Mouse (Mus musculus) liver, adult 2 months (tissue): ENCODE results near the gene Pmel. TPM values are rescaled to one million over a fixed set of nuclear protein-coding genes. Genes with fewer than 3 reads are reported as not detected.
"Not testable (repeated sequence)": the region's sequence is repeated elsewhere in the genome, so short reads cannot be mapped to it uniquely, and the experiment has no call there.

Experiments
- DNase-seq: peaks from one replicate; pipeline ENCODE4 v3.0.0-alpha.2; 2011; ENCODE audit warnings: low read depth, low spot score; ENCODE audit errors: extremely low read depth
- H3K27ac ChIP-seq: fragments of 200-500 bp; replicated peaks from 2 replicates; pipeline ENCODE4 v1.5.1; 2012; ENCODE audit warnings: low read depth, mild to moderate bottlenecking, control low read depth, inconsistent platforms, low read length; ENCODE audit not compliant: insufficient read depth
- H3K27me3 ChIP-seq: fragments of 200-500 bp; 2 replicates; pipeline ENCODE4 v1.6.1; 2012; ENCODE audit warnings: mild to moderate bottlenecking, moderate library complexity, low read length, inconsistent platforms; ENCODE audit not compliant: control insufficient read depth, insufficient read depth
- H3K36me3 ChIP-seq: fragments of 200-500 bp; 2 replicates; pipeline ENCODE4 v1.6.1; 2012; ENCODE audit warnings: low read length, inconsistent platforms; ENCODE audit not compliant: control insufficient read depth, insufficient read depth
- H3K4me1 ChIP-seq: fragments of 200-500 bp; 2 replicates; pipeline ENCODE4 v1.6.1; 2011; ENCODE audit warnings: low read length; ENCODE audit not compliant: control insufficient read depth, insufficient read depth
- H3K4me3 ChIP-seq: fragments of 200-500 bp; 2 replicates; pipeline ENCODE4 v1.5.1; 2011; ENCODE audit warnings: low read depth, mild to moderate bottlenecking, control low read depth, low read length, moderate library complexity; ENCODE audit not compliant: insufficient read depth
- H3K79me2 ChIP-seq: fragments of 200-500 bp; 2 replicates; pipeline ENCODE4 v1.6.1; 2012; ENCODE audit warnings: inconsistent platforms, mild to moderate bottlenecking, low read length, moderate library complexity; ENCODE audit not compliant: control insufficient read depth, insufficient read depth
- H3K9ac ChIP-seq: fragments of 200-500 bp; 2 replicates; pipeline ENCODE4 v1.6.1; 2012; ENCODE audit warnings: low read depth, mild to moderate bottlenecking, control low read depth, inconsistent platforms, low read length
- CTCF ChIP-seq: fragments of 200-500 bp; IDR thresholded peaks from 2 replicates; pipeline ENCODE4 v1.5.1; 2011; ENCODE audit warnings: low read depth, low read length, control low read depth
- POLR2A ChIP-seq: fragments of 200-500 bp; IDR thresholded peaks from 2 replicates; pipeline ENCODE4 v1.6.1; 2011; ENCODE audit warnings: low read length, control low read depth; ENCODE audit not compliant: insufficient read depth; ENCODE audit errors: extremely low read depth
- WGBS: fragments of 180-500 bp; shearing (Covaris S2); methylation state at CpG from one replicate; pipeline ENCODE4 v1.1.7; 2018; 5-methylcytosine and 5-hydroxymethylcytosine counted together
- polyA plus RNA-seq: library from polyadenylated mRNA; depleted of rRNA; stranded (reverse); fragments of >200 nt; gene quantifications from 2 replicates; pipeline ENCODE4 v1.2.3, GENCODE M21; 2012
- total RNA-seq: library from RNA; depleted of rRNA; stranded (reverse); fragments of >200 nt; gene quantifications from 2 replicates; pipeline ENCODE4 v1.2.3, GENCODE M21; 2014

Pmel gene
- total and polyA plus RNA-seq, 2 experiments = 0.09 to 0.72 TPM

DNA sequence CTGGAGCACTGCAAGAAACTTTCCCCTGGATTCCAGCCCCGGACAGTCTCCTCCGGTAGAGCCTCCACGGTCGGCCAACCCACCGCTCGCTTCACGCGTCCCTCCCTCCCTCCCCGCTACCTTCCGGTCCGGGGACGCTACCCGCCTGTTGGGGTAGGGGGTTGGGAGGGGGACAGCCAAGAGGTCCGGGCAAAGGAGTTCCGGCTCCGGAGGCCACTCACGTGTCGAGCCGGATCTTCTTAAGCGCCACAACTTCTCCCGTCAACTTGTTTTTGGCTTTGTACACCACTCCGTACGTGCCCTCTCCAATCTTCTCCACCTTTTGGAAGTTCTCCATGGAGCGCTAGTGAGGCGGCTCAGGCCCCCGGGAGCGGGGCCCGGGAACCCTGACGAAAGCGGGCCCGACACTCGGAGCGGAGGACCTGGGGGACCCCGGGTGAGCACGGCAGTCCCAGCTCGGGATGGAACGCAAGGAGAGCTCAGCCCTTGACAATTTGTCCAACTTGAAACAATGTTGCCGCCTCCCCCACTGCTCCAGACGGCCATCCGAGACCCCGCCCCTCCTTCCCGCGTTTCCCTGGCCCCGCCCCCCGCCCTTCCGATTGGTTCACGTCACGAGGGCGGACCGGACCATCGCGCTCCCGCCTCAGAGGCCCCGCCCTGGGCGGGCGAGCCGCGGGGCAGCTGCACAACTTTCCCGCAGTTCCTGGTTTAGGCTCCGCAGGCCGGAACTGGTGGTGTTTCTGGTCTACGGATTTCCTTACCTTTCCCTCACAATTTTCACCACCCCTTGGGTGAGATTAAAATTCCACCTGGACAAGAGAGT, 709 bp downstream of the Pmel start, which contains the start of gene Cdk2:
Cdk2 (minus strand) TSS at position 541 of the 826 bp plus-strand sequence.
- peak; percentile 73 for DNase-seq
- Histone ChIP-seq H3K27me3 (no peaks in the 10 kb centered on the region), H3K9ac (peak within 1 kb of the TSS; percentile 82), H3K27ac (peak within 1 kb of the TSS; percentile 84), H3K36me3 (peaks cover 7% of the 10 kb centered on the region; the same call in 1 of the 2 replicates), H3K4me3 (peak within 1 kb of the TSS; percentile 92), H3K4me1 (peaks cover 3% of the 10 kb centered on the region; the same call in 1 of the 2 replicates), H3K79me2 (no peaks in the 10 kb centered on the region)
- under 1% methylated on average over 62 of the region's 62 CpGs for WGBS
- TF ChIP-seq CTCF = no peak
- peak; percentile 77 for TF ChIP-seq POLR2A

DNA sequence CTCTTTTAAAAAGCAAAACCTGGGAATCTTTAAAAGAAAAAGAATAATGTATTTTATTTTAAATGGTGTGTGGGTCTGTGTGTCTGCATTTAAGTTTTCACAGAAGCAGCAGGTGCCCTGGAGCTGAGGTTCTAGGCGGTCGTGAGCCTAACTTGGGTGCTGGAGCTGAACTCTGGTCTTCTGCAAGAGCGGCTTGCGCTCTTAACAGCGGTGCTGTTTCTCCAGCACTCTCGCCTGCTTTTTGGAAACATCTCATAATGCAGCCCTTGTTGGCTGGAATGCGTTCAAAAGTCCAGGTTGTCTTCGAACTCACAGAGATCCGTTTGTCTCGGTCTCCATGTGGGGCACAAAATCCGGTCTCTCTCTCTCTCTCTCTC, 1.3 kb downstream of the Pmel start:
- no peak for DNase-seq
- 22% methylated on average over 11 of the region's 11 CpGs for WGBS

DNA sequence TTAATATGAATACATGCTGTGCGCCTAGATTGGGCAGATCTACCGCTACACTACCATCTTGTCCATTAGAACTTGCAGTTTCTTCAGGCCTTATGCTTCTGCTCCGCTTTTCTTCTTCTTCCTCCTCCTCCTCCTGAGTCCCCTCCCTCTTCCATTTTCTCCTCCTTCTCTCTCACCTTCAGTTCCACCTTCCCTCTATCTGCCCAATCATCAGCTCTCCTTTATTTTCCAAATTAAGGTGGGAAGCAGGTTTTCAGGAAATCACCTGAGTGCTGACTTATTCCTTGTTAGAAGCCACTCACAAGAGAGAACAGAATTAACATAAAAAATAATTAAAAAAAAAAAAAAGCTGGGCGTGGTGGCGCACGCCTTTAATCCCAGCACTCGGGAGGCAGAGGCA, 7.3 kb downstream of the Pmel start:
- not testable (repeated sequence) for H3K4me1 ChIP-seq, H3K4me3 ChIP-seq, H3K79me2 ChIP-seq, DNase-seq, H3K9ac ChIP-seq, H3K27ac ChIP-seq, H3K27me3 ChIP-seq, H3K36me3 ChIP-seq
- WGBS = 97% methylated on average over 7 of the region's 7 CpGs

More for the DNA sequence above, 1.3 kb downstream of the Pmel start:
- Histone ChIP-seq H3K9ac (peak overlapping the region; percentile 69), H3K4me3 (peak overlapping the region; percentile 27; the same call in 1 of the 2 replicates), H3K27ac (peak overlapping the region; percentile 11; the same call in 1 of the 2 replicates), H3K27me3 (no peaks in the 10 kb centered on the region), H3K4me1 (peaks cover 3% of the 10 kb centered on the region; the same call in 1 of the 2 replicates), H3K36me3 (peaks cover 7% of the 10 kb centered on the region; the same call in 1 of the 2 replicates), H3K79me2 (no peaks in the 10 kb centered on the region)
- TF ChIP-seq POLR2A = no peak
- no peak for TF ChIP-seq CTCF

DNA sequence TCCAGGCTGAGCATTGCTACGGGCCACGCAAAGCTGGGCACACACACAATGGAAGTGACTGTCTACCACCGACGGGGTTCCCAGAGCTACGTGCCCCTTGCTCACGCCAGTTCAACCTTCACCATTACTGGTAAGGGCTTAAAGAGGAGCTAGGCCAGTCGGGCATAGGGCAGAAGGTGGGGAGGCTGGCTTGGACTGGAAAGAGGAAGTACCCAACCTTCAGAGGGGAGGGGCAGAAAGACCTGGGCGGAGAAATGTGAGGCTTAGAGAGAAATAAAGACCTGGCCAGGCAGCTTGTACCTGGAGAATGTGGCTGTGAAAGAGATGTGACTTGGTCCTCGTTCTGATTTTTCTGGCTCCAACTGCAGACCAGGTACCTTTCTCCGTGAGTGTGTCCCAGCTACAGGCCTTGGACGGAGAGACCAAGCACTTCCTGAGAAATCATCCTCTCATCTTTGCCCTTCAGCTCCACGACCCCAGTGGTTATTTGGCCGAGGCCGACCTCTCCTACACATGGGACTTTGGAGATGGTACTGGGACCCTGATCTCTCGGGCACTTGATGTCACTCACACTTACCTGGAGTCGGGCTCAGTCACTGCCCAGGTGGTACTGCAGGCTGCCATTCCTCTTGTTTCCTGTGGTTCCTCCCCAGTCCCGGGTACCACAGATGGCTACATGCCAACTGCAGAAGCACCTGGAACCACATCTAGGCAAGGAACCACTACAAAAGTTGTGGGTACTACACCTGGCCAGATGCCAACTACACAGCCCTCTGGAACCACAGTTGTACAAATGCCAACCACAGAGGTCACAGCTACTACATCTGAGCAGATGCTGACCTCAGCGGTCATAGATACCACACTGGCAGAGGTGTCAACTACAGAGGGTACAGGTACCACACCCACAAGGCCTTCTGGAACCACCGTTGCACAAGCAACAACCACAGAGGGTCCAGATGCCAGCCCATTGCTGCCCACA, 11.9 kb downstream of the Pmel start:
- no peak for DNase-seq
- TF ChIP-seq POLR2A (no peak), CTCF (no peak)
- no peak overlapping the region for H3K9ac ChIP-seq
- 86% methylated on average over 19 of the region's 19 CpGs for WGBS
- no peak overlapping the region for H3K27ac ChIP-seq
- H3K36me3 ChIP-seq = no peaks in the 10 kb centered on the region
- no peak overlapping the region for H3K4me3 ChIP-seq
- H3K27me3 ChIP-seq = no peaks in the 10 kb centered on the region
- H3K4me1 ChIP-seq = no peaks in the 10 kb centered on the region
- H3K79me2 ChIP-seq = no peaks in the 10 kb centered on the region

DNA sequence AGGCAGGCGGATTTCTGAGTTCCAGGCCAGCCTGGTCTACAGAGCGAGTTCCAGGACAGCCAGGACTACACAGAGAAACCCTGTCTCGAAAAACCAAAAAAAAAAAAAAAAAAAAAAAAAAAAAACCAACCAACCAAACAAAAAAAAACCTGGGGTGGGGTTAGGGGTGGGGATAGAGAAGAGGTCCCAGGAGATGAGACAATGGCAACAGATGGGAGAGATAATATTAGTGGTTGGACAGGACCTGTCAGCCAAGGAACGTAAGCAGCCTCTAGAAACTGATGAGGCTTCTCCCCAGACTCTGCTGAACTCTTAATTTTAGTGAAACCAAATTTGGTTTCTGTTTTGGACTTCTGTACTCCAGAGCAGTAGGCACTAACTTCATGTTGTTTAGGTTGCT, 21.5 kb downstream of the Pmel start:
- not testable (repeated sequence) for H3K36me3 ChIP-seq, DNase-seq
- WGBS = 95% methylated on average over 4 of the region's 4 CpGs

More for the DNA sequence above, 21.5 kb downstream of the Pmel start:
- not testable (repeated sequence) for H3K27me3 ChIP-seq, H3K4me1 ChIP-seq, H3K9ac ChIP-seq, H3K27ac ChIP-seq, H3K79me2 ChIP-seq, H3K4me3 ChIP-seq
